Mouse (Mus musculus): ENCODE measurements around the gene Olfr1229.

Olfr1229 gene

GRCm38 (mm10) chr2:89287914-89288313 is at the start of gene Olfr1229:
TSS of gene Olfr1229 (minus strand) at chr2:89288014.
- DNase-seq (ENCODE audit: low spot score in 2 of 2): no peak

DNA sequence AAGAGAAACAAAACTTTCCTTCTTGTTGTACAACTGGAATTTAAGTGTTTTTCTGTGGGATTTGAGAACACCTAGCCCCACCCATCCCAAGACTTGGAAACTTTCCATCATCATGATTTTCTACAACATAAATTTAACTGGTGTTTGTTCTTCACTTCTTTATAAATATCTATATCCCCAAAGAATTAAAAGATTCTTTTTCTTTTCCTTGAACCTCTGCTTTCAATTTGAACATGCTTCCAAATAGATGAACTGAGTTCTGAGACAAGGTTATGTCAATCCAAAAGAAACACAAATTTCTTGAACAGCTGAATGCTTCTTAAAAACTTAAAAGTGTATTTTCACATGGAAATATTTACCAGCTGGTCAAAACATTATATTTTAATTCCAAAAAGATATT is 41.8 kb upstream of the Olfr1229 start, which contains the start of gene Olfr1232:
Gene Olfr1232 (minus strand): TSS at position 101 of the 400 bp plus-strand sequence.
- no peak for DNase-seq (ENCODE audit: low spot score in 2 of 2)

DNA sequence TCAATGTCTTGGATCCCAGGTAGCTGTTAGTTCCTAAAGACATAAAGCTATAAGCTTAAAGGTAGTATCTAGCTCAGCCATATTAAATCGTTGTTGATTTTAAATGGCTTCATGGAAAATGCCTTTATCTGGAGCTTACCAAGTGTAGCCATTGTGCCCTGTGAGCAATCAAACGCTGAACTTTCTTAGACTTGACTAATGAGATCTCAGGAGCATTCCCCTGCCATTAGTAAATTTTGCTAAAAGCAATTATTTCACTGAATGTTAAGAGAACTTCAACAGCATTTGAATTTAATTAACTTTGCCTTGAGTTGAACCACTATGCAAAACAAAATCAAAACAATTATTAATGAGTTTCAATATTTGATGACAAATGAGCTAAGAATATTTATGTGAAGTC is 19.2 kb upstream of the Olfr1229 start, which contains the start of gene Olfr1231:
Gene Olfr1231 (minus strand): TSS at position 101 of the 400 bp plus-strand sequence.
- no peak for DNase-seq (ENCODE audit: low spot score in 2 of 2)

GRCm38 (mm10) chr2:89297168-89297567 is 9.4 kb upstream of the Olfr1229 start, which contains the start of gene Olfr1230:
TSS of gene Olfr1230 (minus strand) at chr2:89297268.
- DNase-seq (ENCODE audit: low spot score in 2 of 2): no peak

GRCm38 (mm10) chr2:89253962-89254361 is 33.9 kb downstream of the Olfr1229 start, which contains the start of gene Olfr1228:
TSS of gene Olfr1228 (minus strand) at chr2:89254062.
- no peak for DNase-seq (ENCODE audit: low spot score in 2 of 2)
